Mouse (Mus musculus) thymus, adult 2 months (tissue): ENCODE data around the gene Dffa.

ENCODE experiments used
- CTCF ChIP-seq: fragments of 200-500 bp; IDR thresholded peaks from 2 replicates; pipeline ENCODE4 v1.5.1; 2012; ENCODE audit warnings: mild to moderate bottlenecking, control low read depth, low read length, moderate library complexity, borderline replicate concordance; ENCODE audit not compliant: control insufficient read depth, poor library complexity, insufficient read depth; ENCODE audit errors: extremely low read depth
- POLR2A ChIP-seq: fragments of 200-500 bp; IDR thresholded peaks from 2 replicates; pipeline ENCODE4 v1.6.1; 2012; ENCODE audit warnings: mild to moderate bottlenecking, low read length, control low read depth, moderate library complexity; ENCODE audit not compliant: control insufficient read depth, poor library complexity, insufficient read depth; ENCODE audit errors: extremely low read depth

- TF ChIP-seq CTCF: no peak
- no peak for TF ChIP-seq POLR2A
Measured at GRCm38 (mm10) chr4:149056957-149057356, 47.0 kb upstream of the Dffa start.
